Mouse (Mus musculus) mesoderm, embryonic 11.5 days (tissue): Measurements from ENCODE around the gene Kdm4c.
A peak's percentile ranks its signal among the peaks of the same experiment; 100 is the strongest.
"Not testable (repeated sequence)": the region's sequence is repeated elsewhere in the genome, so short reads cannot be mapped to it uniquely, and the experiment has no call there.

ENCODE experiments used
- DNase-seq: peaks from one replicate; pipeline ENCODE4 v3.0.0-alpha.2; 2012; ENCODE audit warnings: low read depth, low spot score

Gene Kdm4c

DNA sequence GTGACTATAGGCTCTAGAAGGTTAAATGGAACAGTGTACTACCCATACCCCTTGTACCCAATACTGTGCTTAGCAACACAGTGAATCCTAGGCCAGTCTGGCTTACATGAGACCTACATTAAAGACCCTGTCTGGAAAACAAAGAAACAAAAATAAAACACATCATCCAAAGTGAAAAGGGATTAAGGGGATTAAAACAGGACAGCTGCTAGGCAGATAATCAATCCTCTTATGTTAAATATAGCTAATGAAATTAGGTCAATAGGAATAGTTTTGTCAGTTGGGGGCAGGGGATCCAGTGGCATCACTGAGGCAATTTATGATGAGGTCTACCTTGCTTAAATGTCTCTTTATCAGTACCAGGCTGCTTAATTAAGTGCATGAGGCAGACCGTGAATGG is at the start of gene Kdm4c:
Gene Kdm4c (plus strand): TSS at position 322 of the 400 bp plus-strand sequence.
- DNase-seq = no peak

DNA sequence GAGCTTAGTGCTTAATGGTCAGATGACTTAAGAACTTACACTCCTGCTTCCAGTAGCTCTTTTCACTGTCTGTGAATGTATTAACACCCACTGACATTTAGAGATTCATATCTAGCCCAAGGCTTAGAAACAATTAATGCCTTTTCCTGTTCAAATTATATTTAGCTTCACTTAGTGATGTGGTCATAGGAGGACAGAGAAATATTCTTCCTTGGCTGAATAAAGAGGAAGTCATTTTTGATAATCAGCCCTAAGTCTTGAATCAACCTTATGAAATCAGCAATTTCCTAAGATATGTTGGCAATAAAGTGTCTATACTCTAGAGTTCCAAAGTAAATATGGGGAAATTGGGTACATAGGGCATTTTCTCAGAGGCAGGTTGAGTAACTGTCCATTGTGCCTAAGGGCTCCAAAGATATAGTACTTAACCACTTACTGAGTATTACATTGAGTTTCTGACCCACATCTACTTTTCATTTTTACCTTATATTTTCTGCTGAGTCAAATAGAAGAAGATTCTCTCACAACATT is 41.0 kb upstream of the Kdm4c start:
- DNase-seq = no peak

GRCm38 (mm10) chr4:74221780-74222179 is 20.5 kb upstream of the Kdm4c start:
- DNase-seq = not testable (repeated sequence)

GRCm38 (mm10) chr4:74222360-74222759 is 19.9 kb upstream of the Kdm4c start:
- peak; percentile 23 for DNase-seq

DNA sequence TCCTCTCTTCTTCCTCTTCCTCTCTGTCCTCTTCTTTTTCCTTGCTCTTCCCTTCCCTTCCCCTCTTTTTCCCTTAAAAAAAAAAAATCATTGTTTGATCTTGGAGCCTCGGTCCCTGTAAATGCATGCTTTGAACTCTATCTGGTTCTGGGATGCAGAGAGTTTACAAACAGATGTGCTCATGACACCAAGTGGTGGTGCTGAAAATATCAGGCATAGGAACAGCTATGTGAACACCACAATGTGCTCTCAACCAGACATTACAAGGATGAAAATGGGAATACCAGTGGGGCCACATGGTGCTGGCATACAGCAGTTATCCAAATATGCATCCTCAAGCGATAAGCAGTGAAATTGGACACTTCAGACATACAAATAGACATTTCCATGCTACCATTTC is 18.1 kb upstream of the Kdm4c start:
- DNase-seq = no peak

DNA sequence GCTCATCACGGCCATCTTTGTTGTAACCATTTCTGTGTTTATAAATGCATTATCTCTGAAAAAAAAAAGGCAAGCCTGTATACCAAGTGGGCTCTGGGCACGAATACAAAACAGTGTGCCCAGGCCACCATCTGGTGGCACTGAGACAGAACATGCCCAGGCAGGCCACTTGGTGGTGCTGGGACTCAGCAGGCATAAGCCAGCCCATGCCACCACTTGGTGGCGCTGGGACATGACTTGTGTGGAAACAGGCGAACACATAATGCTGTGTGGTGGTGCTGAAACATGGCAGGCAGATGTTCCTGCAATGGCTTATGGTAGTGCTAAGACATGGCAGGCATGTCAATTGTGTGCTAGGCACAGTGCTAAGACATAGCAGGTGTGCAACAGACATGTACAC is 11.3 kb upstream of the Kdm4c start:
- DNase-seq = no peak

DNA sequence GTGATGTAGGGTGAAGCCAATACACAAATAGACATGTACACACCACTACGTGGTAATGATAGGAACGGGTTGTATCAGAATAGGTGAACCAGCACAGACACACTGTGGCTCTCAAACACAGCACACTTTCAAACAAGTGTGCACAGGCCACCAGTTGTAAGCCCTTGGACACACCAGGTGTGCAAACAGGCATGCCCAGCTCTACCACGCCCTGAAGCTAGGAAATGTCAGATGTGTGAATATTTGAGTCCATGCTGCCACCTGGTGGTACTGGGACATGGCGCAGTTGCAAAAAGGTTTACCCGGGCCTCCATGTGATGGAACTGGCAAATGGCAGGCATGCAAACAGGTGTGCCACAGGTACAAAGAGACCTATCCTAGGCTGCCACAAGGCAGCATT is 10.9 kb upstream of the Kdm4c start:
- peak; percentile 48 for DNase-seq

GRCm38 (mm10) chr4:74233534-74233933 is 8.8 kb upstream of the Kdm4c start:
- no peak for DNase-seq

GRCm38 (mm10) chr4:74251348-74252244 is 9.3 kb downstream of the Kdm4c start:
- DNase-seq = peak; percentile 96

- DNase-seq = peak; percentile 45
These were observed 10.2 kb downstream of the Kdm4c start for GRCm38 (mm10) chr4:74252245-74253105.

DNA sequence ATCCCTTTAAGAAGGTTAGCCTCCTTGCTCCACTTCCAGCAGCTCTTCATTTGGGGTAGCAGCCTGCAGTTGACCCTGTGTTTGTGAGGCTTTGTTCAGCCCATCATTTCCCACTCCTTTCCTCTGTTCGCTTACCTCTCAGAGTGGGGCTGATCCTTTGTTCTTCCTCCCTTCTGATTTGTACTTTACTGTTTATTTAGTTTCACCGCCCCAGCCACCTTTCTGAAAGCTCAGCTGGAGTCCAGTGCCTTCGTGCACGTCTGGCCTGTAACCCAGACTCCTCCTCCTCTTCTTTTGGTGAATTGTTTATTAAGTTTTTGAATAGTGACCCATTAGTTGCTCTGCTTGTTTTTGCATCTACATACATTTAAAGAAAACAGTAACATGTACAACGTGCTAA is 15.6 kb downstream of the Kdm4c start:
- DNase-seq = no peak

- no peak for DNase-seq
These were observed 16.2 kb downstream of the Kdm4c start for GRCm38 (mm10) chr4:74258538-74258937.

- no peak for DNase-seq
These were observed 17.0 kb downstream of the Kdm4c start for GRCm38 (mm10) chr4:74259331-74259730.

DNA sequence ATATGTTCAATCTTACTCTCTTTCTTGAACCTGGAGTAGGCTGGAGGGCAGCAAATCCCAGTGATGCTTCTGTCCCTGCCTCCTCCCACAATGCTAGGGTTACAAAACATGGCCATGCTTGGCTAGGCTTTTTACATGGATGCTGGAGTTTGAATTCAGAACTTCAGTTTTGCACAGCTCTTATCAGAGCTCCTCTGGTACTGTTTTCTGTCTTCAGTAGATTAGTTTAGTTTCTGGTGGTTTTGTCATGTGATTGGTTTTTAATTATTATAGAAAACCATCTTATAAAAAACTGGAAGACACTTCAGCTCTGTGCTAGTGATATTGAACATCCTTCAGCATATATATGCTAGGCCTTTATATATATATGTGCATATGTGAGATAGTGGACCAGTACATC is 19.6 kb downstream of the Kdm4c start:
- DNase-seq = no peak

DNA sequence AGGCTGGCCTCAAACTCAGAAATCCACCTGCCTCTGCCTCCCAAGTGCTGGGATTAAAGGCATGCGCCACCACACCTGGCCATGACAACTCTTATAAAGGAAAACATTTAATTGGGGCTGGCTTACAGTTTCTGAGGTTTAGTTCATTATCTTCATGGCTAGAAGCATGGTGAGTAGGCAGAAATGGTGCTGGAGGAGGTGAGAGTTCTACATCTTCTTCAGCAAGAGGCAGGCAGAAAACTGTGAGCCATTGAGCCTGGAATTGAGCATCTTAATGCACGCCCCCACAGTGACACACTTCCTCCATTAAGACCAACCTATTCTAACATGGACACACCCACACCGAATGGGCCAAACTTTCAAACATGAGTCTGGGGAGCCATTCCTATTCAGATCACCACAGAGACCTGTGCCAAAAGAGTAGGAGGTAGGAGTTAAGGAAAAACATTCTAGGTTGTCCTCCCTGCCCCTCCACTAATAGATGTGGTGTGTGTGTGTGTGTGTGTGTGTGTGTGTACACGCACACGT is 22.2 kb downstream of the Kdm4c start:
- DNase-seq = no peak

GRCm38 (mm10) chr4:74271180-74271579 is 28.9 kb downstream of the Kdm4c start:
- DNase-seq = no peak

DNA sequence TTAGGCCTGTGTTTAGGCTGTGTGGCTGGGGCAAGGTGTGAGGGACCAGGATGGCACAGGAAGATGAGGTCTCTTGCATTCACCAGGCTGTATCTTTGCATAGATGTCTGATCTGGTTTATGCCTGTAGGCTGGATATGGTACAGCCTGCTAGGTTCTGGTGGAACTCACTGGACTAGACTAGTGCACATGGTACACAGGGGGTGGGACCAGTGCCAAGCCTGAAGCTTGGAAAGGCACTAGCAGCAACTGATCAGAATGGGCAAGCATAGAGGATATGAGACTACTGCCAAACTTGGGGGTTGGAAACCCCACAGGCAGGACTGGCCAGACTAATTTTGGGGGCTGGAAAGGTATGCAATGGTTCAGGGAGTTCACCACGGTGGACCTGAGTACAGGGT is 35.2 kb downstream of the Kdm4c start:
- DNase-seq = no peak

GRCm38 (mm10) chr4:74280170-74280569 is 37.9 kb downstream of the Kdm4c start:
- no peak for DNase-seq

GRCm38 (mm10) chr4:74287851-74288250 is 45.6 kb downstream of the Kdm4c start:
- no peak for DNase-seq

DNA sequence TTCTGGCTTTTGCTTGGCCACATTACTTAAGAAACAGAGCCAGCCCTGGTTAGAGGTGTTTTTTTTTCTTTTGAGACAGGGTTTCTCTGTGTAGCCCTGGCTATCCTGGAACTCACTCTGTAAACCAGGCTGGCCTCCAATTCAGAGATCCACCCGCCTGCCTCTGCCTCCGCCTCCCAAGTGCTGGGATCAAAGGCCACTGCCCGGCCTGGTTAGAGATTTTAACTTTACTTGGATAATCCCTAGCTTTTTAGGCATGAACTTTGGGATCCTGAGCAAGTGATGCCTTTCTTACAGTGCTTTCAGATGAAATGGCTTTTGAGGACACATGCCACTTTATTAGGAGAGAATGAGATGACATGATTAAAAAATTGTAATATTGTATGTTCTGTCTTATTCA is 52.4 kb downstream of the Kdm4c start:
- DNase-seq = no peak

DNA sequence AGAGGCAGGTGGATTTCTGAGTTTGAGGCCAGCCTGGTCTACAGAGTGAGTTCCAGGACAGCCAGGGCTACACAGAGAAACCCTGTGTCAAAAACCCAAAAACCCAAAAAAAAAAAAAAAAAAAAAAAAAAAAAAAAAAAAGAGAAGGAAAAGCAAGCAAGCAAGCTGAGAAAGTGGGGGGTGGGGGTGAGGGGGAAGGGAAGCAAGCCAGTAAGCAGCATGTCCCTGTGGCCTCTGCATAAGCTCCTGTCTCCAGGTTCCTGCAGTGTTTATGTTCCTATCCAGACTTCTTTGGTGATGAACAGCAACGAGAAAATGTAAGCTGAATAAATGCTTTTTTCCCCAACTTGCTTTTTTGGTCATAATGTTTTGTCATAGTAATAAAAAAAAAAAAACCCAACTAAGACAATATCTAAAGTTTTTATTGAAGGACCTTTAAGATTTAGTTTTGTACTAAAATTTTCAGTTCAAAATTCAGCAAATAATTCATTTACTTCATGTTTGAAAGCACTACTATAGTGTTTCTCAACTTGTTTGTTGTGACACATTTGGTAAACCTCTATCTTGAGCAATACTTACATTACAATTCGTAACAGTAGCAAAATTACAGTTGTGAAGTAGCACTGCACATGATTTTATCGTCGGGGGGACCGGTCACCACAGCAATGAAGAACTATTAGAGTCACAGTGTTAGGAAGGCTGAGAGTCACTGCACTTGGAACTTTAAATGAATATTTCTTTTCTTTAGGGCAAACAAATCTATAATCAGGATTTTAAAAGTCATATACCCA is 63.2 kb downstream of the Kdm4c start:
- no peak for DNase-seq
